Mouse (Mus musculus): ENCODE measurements around the gene Rspo3. TPM values are rescaled to one million over a fixed set of nuclear protein-coding genes. Genes with fewer than 3 reads are reported as not detected.

Rspo3 gene
- polyA plus RNA-seq, 1 experiment from 2014 or later, result 3.1 TPM

DNA sequence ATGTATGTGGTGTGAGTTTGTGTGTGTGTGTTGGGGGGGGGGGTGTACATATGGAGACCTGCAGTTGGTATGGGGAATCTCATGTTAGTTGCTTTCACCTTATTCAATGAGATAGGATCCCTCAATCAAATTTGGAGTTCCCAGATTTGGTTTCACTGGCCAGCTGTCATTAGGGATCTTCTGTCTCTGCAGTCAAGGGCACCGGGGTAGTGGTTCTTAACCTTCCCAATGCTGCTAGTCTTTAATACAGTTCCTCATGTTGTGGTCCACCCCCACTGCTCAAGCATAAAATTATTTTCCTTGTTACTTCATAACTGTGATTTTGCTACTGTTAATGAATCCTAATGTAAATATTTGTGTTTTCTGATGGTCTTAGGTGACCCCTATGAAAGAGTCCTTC lies 22.1 kb downstream of the Rspo3 start:
- Histone ChIP-seq H3K4me3 (no peak overlapping the region), H3K4me2 (no peak overlapping the region), H3K36me3 (no peaks in the 10 kb centered on the region), H3K27ac (no peak overlapping the region), H3K4me1 (replicated peaks) (no peaks in the 10 kb centered on the region), H3K9ac (no peak overlapping the region), H3K27me3 (no peaks in the 10 kb centered on the region), H3K9me3 (no peaks in the 10 kb centered on the region)
- ATAC-seq (ENCODE audit: low FRiP score), result no peak
- WGBS, result 89% methylated on average over 1 of the region's 1 CpGs

DNA sequence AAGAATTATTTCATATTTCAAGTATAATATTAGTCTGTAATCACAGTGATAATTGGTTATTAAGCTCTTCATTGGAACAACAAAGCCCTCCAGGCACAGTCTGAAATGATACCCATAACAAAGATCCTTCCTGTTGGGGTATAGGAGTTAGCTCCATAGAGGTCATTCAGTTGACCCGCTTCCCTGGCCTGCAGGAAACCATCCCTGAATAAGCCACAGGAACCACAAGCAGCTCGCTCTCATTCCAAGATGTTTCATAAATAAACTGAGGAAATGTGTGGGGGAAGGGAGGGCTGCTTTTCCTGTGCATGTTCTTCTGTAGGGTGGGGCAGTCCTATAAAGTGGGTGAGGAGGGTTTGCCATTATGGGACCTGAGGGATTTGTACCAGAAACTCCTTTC lies 27.5 kb downstream of the Rspo3 start:
- Histone ChIP-seq H3K4me1 (replicated peaks) (no peaks in the 10 kb centered on the region), H3K27me3 (no peaks in the 10 kb centered on the region), H3K9ac (no peak overlapping the region), H3K4me2 (no peak overlapping the region), H3K9me3 (no peaks in the 10 kb centered on the region), H3K4me3 (no peak overlapping the region), H3K27ac (no peak overlapping the region), H3K36me3 (no peaks in the 10 kb centered on the region)
- ATAC-seq (ENCODE audit: low FRiP score), result no peak
- 79% methylated on average over 2 of the region's 2 CpGs for WGBS

DNA sequence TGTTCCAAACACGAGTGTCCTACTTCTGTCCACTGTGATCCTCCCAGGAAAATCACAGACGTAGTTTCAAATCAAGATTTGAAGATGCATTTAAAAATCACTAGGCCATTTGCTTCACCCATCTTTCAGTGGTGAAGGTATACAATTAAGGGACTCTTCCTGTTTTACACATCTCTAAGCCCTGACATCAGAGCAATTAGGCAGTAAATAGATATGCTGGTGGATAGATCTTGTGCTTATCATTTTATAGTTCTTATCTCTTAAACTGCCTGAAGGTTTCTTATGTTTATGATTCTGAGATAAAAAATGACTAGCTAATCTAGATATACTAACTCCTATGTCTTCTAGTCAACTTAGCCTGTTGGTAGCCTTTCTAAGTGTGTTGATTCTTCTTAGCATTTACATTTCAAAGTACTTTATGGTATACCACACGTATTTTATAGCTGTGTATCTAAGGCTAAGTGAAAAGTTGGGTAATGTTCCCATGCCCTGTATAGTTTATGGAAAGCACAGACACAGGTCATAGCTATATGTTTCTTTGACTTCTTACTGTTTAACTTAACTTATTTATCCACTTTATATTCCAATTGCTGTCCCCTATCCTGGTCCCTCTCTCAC lies 38.4 kb downstream of the Rspo3 start:
- H3K27me3 ChIP-seq, result no peaks in the 10 kb centered on the region
- no peaks in the 10 kb centered on the region for H3K4me1 ChIP-seq (replicated peaks)
- no peak overlapping the region for H3K4me2 ChIP-seq
- H3K9ac ChIP-seq, result no peak overlapping the region
- H3K27ac ChIP-seq, result no peak overlapping the region
- H3K4me3 ChIP-seq, result no peak overlapping the region
- ATAC-seq (ENCODE audit: low FRiP score), result no peak
- H3K36me3 ChIP-seq, result no peaks in the 10 kb centered on the region
- H3K9me3 ChIP-seq, result no peaks in the 10 kb centered on the region
- 72% methylated on average over 3 of the region's 3 CpGs for WGBS

DNA sequence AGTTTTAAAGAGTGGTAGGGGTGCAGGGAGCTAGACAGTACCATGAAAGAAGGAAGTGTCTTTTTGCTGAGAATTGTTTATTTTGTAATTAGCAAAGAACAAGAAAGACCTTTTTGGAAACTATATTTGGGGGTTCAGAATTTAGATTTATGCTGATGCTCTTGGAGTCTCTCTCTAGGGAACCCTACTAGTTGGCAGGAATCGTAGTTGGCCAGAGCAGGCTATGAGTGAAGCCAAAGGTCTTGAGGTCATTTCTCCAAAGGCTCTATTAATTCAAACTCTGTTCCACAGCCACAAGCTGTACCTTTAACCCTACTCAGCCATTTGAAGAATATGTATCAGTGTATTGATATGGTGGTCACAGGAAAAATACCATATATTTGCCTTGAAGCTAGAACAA lies 41.7 kb downstream of the Rspo3 start:
- Histone ChIP-seq H3K27me3 (no peaks in the 10 kb centered on the region), H3K4me1 (replicated peaks) (no peaks in the 10 kb centered on the region), H3K9ac (no peak overlapping the region), H3K36me3 (no peaks in the 10 kb centered on the region), H3K4me2 (no peak overlapping the region), H3K27ac (no peak overlapping the region), H3K9me3 (no peaks in the 10 kb centered on the region), H3K4me3 (no peak overlapping the region)
- no peak for ATAC-seq (ENCODE audit: low FRiP score)
- WGBS, result 74% methylated on average over 1 of the region's 1 CpGs

DNA sequence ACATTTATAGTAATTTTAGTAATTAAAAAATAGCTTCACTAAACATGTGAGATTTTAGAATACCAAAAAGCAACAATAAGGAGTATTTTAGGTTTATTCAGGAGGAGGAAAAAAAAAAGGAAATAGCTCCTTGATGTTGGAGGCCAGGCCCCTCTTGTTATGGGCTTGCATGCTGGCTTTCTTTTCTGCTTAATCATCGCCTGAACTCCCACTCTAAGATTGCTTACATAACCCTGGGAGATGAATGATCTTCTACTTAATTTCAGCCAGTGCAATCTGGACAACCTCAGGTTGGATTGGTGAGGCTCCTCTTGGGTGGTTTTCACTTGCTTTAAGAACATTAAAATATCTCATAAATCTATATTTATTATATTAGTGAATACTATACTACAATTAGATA lies 54.7 kb downstream of the Rspo3 start:
- Histone ChIP-seq H3K27me3 (no peaks in the 10 kb centered on the region), H3K4me2 (no peak overlapping the region), H3K27ac (no peak overlapping the region), H3K9me3 (no peaks in the 10 kb centered on the region), H3K9ac (no peak overlapping the region), H3K4me3 (no peak overlapping the region), H3K4me1 (replicated peaks) (no peaks in the 10 kb centered on the region), H3K36me3 (no peaks in the 10 kb centered on the region)
- 57% methylated on average over 1 of the region's 1 CpGs for WGBS
- ATAC-seq (ENCODE audit: low FRiP score), result no peak

DNA sequence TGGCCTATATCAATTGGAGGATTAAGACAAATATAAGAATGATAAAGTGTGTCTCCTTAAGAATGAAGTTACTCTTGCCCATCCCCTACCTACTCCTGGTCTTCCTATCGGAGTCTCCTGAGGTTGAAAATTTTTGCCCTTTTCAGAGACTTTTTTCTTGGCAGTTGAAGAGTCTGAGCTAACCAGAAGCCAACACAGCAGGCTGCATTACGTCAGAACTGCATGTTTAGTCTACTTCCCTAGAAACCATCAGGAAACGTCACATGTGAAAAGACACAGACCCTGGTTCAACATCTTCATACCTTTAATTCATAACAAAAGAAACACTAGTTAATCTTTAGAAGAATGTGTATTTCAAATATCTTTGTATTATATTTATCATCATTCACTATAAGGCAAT lies 56.3 kb downstream of the Rspo3 start:
- Histone ChIP-seq H3K27me3 (no peaks in the 10 kb centered on the region), H3K4me1 (replicated peaks) (no peaks in the 10 kb centered on the region), H3K4me3 (no peak overlapping the region), H3K36me3 (no peaks in the 10 kb centered on the region), H3K9ac (no peak overlapping the region), H3K9me3 (no peaks in the 10 kb centered on the region), H3K4me2 (no peak overlapping the region), H3K27ac (no peak overlapping the region)
- WGBS, result 78% methylated on average over 3 of the region's 3 CpGs
- no peak for ATAC-seq (ENCODE audit: low FRiP score)

DNA sequence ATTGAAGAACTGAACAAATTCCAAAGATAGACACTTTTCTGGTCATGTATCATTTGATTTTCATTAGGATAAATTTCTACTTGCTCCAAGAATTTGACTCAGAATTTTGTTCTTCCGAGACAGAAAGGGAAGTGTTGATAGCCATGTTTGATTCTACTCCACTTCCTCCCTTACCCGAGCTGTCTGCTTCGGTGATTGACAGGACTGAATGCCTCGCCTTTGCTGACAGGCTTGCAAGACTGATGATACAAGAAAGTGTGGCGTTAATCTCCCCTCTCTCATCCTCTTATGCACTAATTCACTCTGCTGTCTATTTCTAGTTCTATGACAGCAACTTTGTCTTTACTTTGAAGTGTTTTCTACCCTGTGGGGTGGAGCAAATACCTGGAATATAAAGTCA lies 65.2 kb downstream of the Rspo3 start:
- WGBS, result 74% methylated on average over 5 of the region's 5 CpGs
- Histone ChIP-seq H3K36me3 (no peaks in the 10 kb centered on the region), H3K4me3 (no peak overlapping the region), H3K27me3 (no peaks in the 10 kb centered on the region), H3K4me2 (no peak overlapping the region), H3K9me3 (no peaks in the 10 kb centered on the region), H3K4me1 (replicated peaks) (no peaks in the 10 kb centered on the region), H3K27ac (no peak overlapping the region), H3K9ac (no peak overlapping the region)
- no peak for ATAC-seq (ENCODE audit: low FRiP score)

DNA sequence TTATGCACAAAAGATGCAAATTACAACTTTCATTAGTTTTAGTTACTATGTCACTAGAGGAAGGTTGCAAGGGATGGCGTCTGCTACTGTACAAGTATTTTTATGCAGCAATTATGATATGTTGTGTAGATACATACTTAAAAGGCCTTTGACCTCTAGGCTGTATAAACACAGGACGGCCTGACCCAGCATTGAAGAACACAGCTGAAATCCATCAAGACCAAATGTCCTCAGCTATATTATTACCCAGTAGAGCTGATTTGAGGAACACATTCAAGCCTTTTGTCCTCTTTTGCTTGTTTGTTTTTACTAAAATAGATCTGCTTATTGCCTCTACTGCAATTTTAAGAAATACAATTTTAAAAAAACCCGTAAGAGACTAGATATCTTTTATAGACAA lies 75.6 kb downstream of the Rspo3 start:
- ATAC-seq (ENCODE audit: low FRiP score), result no peak
- H3K36me3 ChIP-seq, result no peaks in the 10 kb centered on the region
- H3K9me3 ChIP-seq, result no peaks in the 10 kb centered on the region
- H3K27me3 ChIP-seq, result no peaks in the 10 kb centered on the region
- no peak overlapping the region for H3K4me2 ChIP-seq
- H3K4me3 ChIP-seq, result no peak overlapping the region
- no peak overlapping the region for H3K9ac ChIP-seq
- no peak overlapping the region for H3K27ac ChIP-seq
- no peaks in the 10 kb centered on the region for H3K4me1 ChIP-seq (replicated peaks)
- 86% methylated on average over 3 of the region's 3 CpGs for WGBS

DNA sequence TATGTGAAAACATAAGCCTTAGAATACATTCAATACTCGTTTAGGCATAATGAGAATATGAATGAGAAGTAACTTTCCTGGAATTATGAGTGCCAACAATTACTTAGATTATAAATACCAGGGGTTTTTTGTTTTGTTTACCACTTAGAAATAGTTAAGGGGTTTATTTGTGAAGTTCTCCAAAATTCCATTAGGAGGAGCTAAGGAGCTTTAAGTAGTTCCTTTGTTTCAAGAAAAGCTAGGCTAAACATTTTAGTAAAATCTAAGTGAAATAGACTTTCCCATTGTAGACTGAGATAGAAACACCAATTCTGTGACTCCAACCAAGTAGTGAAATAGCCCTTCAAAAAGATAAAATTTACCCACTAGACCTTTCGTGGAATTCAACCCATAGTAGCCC lies 76.0 kb downstream of the Rspo3 start:
- Histone ChIP-seq H3K4me2 (no peak overlapping the region), H3K4me1 (replicated peaks) (no peaks in the 10 kb centered on the region), H3K9me3 (no peaks in the 10 kb centered on the region), H3K9ac (no peak overlapping the region), H3K27ac (no peak overlapping the region), H3K27me3 (no peaks in the 10 kb centered on the region), H3K36me3 (no peaks in the 10 kb centered on the region), H3K4me3 (no peak overlapping the region)
- ATAC-seq (ENCODE audit: low FRiP score), result no peak
- 69% methylated on average over 2 of the region's 2 CpGs for WGBS

DNA sequence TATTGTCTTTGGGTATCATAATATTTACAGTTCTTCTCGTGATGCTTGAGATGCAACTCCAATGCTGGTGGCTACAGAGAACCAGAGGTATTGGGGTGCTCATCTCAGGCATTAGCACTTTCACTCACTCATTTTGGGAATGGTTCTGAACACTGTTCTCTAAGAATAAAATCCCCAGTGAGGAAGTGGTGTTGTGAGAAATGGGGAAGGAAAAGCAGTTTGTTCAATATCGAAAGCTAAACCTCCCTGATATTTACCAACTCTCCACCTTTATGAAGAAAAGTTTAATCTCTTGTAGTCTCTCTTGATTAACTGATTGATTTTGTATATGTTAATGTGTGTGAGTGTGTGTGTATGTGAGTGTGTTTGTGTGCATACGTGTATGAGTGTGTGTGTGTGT lies 90.6 kb downstream of the Rspo3 start:
- H3K4me1 ChIP-seq (replicated peaks), result no peaks in the 10 kb centered on the region
- H3K27me3 ChIP-seq, result no peaks in the 10 kb centered on the region
- H3K36me3 ChIP-seq, result no peaks in the 10 kb centered on the region
- WGBS, result 80% methylated on average over 3 of the region's 3 CpGs
- H3K4me3 ChIP-seq, result no peak overlapping the region
- no peak overlapping the region for H3K27ac ChIP-seq
- no peak overlapping the region for H3K4me2 ChIP-seq
- no peak overlapping the region for H3K9ac ChIP-seq
- no peaks in the 10 kb centered on the region for H3K9me3 ChIP-seq
- ATAC-seq (ENCODE audit: low FRiP score), result no peak

DNA sequence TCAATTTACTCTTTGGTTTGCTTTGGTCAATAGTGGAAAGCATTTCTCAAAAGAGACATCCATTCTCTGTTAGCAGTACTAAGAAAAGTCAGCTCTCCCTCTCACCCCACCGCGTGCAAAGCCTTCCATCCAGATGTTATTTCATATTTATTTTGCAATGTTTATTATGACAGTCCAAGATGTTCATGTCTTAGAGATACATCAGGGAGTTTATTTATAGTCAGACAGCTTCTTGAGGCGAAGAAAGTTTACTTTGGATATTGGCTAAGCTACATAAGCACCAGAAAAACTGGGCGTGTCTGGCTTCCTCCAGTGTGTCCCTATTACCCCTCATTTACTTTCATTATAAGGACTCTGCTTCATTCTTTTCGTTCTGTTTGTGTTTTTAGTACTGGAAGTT lies 94.4 kb downstream of the Rspo3 start:
- WGBS, result 80% methylated on average over 5 of the region's 5 CpGs
- Histone ChIP-seq H3K27ac (no peak overlapping the region), H3K4me1 (replicated peaks) (no peaks in the 10 kb centered on the region), H3K36me3 (no peaks in the 10 kb centered on the region), H3K27me3 (no peaks in the 10 kb centered on the region), H3K9ac (no peak overlapping the region), H3K4me3 (no peak overlapping the region), H3K4me2 (no peak overlapping the region), H3K9me3 (no peaks in the 10 kb centered on the region)
- ATAC-seq (ENCODE audit: low FRiP score), result no peak

DNA sequence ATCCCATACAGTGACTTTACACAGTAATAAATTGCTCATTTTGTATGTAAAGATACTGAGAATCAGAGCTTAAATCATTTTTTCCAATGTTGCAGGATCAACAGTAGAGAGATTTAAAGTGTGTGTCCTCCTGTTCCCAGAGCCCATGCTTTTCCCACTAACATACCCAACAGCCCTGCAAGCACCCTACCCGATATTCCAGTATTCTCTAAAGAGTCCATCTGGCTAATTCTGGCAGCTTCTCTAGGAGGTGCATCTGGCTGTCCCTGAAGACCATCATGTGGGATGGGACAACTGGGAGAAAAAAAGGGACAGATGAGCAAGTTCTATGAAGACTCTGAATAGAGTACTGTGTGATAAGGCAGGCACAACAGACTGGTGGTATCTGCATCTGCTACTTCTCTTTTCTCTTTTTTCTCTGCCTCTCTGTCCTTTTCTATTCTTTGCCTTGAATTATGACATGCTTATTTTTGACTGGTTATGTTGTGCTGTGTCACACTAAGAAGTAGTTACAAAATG lies 102.7 kb downstream of the Rspo3 start:
- H3K36me3 ChIP-seq, result no peaks in the 10 kb centered on the region
- H3K9ac ChIP-seq, result no peak overlapping the region
- H3K27me3 ChIP-seq, result no peaks in the 10 kb centered on the region
- WGBS, result 83% methylated on average over 1 of the region's 1 CpGs
- H3K9me3 ChIP-seq, result no peaks in the 10 kb centered on the region
- H3K4me3 ChIP-seq, result no peak overlapping the region
- no peaks in the 10 kb centered on the region for H3K4me1 ChIP-seq (replicated peaks)
- no peak for ATAC-seq (ENCODE audit: low FRiP score)
- no peak overlapping the region for H3K27ac ChIP-seq
- H3K4me2 ChIP-seq, result no peak overlapping the region

DNA sequence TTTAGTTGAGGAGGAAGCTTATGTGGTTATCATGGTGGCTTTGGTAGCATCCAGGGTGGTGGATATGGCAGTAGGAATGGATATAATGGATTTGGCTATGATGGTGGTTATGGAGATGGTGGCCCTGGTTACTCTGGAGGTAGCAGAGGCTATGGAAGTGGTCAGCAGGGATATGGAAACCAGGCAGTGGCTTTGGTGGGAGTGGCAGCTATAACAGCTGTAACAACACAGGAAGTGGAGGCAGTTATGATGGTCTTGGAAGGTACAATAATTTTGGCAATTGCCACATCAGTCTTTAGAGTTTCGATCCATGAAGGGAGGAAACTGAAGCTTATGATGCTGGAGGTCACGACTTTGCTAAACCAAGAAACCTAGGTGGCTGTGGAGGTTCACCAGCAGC lies 109.0 kb downstream of the Rspo3 start:
- WGBS, result 87% methylated on average over 2 of the region's 2 CpGs

More for the DNA sequence above, 109.0 kb downstream of the Rspo3 start:
- H3K36me3 ChIP-seq, result no peaks in the 10 kb centered on the region
- H3K4me1 ChIP-seq (replicated peaks), result no peaks in the 10 kb centered on the region
- H3K27me3 ChIP-seq, result no peaks in the 10 kb centered on the region
- no peak overlapping the region for H3K4me3 ChIP-seq
- no peaks in the 10 kb centered on the region for H3K9me3 ChIP-seq
- H3K4me2 ChIP-seq, result no peak overlapping the region
- H3K9ac ChIP-seq, result no peak overlapping the region
- no peak overlapping the region for H3K27ac ChIP-seq
- ATAC-seq (ENCODE audit: low FRiP score), result no peak
